Mouse (Mus musculus) urinary bladder, postnatal 36 days (tissue): ENCODE measurements at regions not wholly inside any gene's neighbourhood (a gene's known extent, or its start where the extent isn't known, plus 50 kb on each side); places are given as distances from the start of the nearest gene placed in this dataset.
"Not testable (repeated sequence)": the region's sequence is repeated elsewhere in the genome, so short reads cannot be mapped to it uniquely, and the experiment has no call there.

Experiments used
- DNase-seq, 2 experiments: peaks; one replicate each; pipeline ENCODE4 v3.0.0; 2022; ENCODE audit warnings: low spot score in 2 of 2, mixed read lengths in 1 of 2

DNA sequence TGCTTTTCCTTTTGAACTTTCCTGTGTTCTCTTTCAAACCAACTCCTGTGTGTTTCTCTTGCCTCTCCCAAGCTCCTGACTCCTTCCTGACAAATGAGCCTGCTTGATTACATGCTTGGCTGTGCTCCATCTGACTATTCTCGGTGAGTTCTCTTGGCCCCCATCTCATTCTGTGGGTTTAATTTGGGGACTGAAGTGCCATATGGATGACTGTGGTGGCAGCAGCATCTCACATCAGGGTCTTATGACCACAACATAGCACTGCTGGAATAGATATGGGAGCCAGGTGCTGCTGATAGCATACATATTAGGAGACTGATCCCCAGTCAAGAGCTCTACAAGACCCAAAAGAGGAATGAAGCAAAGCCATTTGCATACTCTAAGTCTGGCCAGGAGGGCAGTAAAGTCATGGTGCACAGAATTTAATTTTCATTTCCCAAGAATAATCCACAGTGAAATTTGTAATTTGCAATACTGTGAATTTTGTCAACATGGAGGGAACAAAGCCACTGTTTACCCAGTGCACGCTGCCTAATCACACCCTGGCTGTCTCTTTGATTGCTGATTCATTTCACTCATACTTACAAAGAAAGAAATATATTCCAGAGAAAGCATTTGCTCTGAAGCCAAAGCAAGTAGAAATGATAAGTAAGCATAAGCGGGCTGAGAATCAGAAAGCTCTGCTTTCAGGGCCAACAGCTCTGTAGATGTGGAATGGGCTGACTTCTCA, 1478.4 kb upstream of the Gm7489 start:
- no peak for DNase-seq

DNA sequence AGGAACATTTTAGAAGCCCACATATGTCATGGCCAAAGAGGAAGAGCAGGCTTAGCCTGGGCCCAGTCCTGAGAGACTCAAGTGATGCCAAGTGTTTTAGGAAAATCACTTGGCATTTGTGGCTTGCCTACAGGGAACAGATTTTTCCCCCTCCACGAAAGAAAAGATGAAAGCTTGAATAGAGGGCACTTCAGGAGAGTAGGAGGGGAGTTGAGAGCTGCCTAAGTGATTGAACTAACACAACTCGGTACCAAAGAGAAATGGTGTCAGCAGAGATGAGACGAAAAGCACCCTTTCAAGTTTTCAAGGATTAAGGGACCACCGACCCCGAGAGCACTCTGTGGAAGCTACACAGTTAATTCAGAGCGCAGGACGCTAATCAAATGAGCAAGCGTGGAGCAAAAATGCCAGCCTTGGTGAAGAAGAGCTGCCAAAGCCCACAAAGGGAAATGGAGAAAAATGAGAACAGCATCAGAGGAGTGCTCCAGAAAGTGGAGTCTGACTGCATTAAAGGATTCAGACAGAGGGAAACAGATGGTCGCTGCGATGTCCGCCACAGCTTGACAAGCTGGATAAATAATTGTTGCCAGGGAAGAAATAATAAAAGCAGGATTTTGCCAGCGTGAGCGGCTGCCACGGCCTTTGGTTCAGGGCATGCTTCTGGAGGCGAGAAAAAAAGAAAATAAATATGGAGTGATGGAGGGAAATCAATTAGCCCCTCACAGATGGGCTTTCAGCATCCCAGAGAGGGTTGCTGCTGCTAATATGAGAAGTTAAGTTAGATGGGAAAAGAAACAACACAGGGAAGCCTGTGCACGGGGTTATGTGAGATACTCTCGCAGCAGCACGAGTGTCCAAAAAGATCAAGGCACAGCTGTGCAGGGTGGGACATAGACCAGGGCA, 1471.6 kb upstream of the Gm7489 start:
- no peak for DNase-seq

DNA sequence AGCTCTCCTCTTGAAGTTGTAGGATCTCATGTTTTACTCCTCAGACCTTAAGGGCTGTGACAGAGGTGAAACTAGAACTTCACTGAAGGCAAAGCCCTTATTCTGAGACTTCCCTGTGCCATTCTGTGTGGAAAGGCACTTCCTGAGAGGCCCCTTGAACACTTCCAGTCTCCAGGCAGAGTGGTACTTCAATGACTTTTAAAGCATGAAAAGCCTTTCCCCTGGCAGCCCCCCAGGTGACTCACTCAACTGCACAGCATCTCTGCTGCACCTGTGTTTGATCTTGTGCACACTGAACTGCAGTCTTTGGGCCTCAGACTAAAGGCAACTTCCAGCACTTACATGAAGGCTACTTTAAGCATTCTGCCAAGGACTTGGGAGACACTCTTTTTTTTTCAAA, 1458.7 kb upstream of the Gm7489 start:
- no peak for DNase-seq

DNA sequence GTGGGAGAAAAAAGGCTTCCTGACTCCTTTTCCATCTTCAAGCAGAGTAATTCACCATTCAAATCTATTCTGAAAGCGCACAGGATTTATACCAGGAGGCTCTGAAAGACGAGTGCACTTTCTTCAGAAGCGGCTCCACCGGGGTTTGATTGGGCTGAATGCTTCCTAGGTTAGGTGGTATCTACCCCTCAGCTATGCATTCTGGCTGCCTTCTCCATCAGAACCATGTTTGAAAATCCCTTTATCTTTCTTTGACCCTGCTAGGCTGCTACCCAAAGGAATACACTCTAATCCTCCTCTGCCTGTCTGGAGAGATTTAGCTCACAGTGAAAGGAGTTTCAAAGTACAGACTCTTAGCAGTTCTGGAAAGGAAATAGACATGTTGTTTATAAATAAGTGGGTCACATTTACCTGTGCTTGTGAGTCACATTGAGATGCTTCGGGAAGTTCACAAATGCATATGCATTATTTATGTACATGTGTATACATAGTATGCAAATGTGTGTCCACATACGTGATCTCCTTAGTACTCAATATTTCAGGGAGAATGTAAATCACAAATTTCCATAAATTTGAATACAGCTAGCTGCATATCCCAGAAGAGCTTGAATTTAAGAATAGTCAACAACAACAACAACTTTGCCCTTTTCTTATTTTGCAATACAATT, 1454.1 kb upstream of the Gm7489 start:
- no peak for DNase-seq

DNA sequence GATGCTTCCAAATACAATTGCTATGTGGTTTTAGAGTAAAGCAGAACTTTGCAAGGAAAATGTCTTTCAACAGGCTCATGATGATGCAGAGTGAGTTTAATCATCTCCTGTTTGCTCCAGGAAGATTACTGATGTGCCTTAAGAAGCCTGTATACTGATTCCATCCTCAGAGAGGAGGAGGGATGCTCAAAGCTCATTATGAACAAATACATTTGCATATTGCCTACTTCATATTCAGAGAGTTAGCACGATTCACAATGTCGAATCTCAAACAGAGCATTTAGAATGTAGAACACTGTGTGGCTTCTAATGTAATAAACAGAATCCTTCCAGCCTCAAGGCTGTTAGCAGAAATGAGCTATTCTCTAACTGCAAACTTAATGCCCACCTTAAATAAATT, 1451.1 kb upstream of the Gm7489 start:
- DNase-seq = no peak

DNA sequence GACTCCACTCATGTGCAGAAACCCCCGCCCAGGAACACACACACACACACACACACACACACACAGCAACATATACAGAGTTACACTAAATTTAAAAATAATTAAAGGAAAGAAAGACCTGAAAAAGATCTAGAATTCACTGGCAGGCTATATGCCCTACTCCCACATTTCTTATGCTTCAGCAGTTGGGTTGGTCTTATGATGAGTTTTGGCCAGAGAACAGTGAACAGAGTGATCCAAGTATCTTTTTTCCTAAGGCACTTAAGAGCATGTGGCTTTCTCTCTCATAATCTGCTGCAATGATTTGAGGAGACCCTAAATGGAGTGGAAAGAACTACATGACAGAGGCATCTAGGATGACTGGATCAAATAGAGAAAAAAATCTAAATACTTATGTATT, 1446.3 kb upstream of the Gm7489 start:
- no peak for DNase-seq

DNA sequence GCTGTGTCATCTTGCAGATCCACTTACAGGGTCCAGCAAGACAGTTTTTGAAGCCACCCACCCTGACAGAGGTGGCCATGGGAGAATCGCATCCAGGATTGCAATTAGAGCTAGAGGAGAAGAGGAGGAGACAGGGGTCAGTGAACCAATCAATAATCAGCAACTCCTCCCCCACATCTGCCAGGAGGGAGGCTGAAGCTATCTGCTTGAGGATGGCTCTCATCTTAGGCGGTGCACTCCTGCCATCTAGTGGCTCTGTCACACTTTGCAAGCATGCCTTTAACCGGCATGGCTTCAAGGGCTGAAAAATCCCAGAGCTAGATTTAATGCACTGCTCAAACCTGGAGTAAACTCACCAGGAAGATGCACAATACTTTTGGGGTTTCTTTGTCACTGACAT, 1425.9 kb upstream of the Gm7489 start:
- peak; percentile 60 for DNase-seq

DNA sequence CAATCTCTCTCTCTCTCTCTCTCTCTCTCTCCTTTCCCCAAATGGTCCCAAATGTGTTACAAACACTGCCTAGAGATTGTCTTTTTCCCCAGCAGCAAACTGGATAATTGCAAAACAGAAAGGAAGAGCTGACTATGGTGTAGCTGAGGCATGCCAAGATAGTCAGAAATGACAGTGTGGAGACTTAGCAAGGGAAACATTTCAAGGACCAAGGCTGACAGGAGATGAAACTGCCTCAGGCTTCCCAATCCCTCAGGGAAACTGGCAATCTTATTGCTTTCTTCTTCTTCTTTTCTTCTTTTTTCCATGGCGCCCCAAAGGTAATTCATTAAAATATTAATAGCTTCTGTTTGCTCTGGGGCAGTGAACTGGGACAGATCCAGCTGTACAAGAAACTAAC, 1425.4 kb upstream of the Gm7489 start:
- no peak for DNase-seq

DNA sequence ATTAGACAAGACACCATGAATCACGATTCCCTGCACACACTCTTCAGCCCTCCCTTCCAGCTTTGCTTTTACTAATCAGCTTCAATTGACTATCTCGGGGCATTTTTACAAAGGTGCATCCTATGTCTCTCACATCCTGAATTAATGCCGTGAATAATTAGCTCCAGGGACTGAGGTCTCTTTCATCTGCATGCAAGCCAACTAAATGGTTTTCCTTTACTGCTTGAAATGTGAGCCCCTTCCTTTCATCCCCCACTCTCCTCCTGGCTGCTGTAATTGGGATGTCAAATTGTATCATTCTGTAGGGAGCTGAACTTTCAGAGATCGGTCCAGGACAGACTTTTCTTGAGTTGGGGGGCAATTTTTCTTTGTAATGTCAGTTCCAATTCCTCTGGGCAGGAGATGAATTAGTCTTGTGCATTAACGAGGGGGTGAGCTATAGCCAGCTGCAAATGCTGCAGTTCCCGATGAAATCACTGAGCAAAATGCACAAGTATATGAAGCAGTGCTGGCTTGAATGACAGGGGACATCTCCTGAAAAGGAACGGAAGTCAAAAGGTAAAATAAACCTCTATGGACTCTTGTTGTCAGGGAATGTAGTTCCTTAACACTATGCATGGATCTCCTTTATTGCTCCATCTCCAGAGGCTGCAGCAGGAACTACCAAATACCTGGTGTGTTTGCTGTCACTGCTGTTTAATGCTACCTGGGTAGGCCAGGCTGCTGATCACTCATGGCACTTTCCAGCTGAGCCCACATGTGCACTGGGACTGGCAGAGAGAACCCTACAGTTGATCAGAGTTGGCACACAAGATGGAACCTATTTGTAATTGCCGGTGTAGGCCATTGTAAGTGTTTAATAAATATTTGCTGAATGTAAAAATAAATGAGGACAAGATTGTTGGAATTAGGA, 1420.2 kb upstream of the Gm7489 start:
- DNase-seq = no peak

DNA sequence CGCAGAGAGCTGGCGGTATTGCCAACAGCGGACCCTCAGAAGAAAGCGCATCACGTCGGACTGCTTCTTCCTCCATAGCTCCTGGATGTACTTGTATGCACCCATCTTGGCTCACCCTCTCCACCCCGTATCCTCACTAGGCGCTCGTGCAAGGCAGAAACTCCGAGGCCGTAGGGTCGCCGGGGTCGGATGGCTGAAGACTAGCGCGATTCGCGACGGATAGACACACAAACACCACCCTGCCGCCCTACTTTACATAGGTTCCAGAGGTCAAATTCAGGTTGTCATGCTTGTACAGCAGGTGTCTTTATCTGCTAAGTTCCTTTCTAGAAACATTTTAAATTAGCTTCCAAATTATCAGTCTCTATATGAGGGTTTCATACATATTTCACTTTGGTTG, 1406.6 kb upstream of the Gm7489 start:
- DNase-seq = not testable (repeated sequence)

DNA sequence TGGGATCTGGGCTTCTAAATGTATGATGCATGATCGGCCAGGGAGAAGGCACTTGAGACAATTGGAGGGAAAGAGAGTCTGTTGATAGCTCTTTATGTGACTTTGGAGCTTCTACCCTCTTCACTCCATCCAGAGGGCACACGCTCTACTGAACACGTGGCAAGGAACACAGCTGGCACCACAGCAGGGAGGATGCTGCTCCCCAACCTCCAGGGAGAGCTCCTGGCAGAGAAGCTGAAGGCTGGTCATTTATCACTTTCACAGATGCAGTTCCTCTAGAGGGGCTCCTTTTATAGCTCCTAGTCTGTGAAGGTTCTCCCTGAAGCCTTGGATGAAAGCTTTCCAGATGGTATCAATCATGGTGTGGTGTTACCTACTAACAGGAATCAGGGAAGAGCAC, 1403.9 kb upstream of the Gm7489 start:
- no peak for DNase-seq

DNA sequence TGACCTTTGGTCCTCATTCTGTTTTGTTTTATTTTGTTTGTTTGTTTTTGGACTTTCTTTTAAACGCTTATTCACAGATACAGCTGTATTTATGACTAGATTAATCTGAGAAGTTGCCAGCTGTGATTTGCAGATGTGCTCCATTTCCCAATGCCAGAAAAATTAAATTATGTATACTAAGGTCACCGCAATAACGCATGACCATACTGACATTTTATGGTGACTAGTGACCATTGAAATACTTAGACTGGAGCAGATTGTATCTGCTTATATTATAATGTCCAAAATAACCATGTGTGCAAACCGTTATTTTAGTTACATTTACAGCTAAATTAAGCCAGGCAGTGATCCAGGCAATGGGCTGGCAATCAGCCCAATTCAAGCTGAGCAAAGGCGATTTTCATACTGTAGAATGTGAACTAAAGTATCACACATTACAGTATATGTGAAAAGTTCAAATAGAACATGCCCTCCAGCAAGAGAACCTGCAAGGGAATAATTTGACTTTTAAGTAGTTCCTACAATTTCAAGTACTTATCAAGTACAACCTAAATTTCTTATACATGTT, 1401.0 kb upstream of the Gm7489 start:
- DNase-seq = no peak

DNA sequence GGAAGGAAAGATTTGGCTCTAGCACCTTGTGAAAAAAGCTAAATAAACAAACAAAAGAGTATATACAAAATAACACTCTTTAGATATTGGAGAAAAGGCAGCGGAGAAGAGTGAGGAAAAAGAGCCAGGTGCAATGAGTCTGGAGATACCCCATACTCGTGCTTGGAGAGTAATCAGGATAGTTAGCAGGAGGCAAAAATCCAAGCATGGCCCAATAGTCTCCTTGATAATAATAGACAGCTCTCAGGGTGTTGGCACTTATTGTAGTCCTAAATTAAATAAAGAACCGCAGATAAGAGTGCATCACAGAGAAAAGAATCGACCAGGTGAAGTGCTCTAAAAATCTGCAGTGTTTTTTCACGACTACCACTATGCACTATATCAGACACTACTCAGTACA, 1400.4 kb upstream of the Gm7489 start:
- no peak for DNase-seq

DNA sequence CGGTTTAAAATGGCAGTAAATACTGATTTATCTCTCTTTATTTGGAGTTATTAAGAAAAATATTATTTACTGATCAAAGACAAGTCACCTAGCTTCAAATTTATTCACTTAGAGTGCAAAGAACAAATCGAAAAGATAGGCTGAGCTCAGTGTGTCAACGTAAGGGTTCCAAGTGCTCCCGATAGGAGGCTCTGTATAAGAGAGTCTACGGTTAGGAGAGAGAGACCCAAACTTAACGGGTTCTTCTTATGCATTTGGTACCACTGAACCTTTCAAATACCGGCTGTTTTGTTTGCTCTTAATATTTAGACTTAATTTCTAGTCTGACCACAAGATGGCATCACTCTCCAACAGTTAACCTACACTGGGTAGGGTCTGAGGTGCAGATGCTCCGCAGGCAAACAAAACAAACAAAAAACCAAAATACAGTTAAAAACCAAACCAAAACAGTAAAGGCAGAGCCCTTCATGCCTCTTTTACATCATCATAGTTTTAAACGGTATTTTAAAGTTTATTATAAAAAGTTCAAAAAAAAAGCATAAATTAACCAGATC, 1379.4 kb upstream of the Gm7489 start:
- no peak for DNase-seq

DNA sequence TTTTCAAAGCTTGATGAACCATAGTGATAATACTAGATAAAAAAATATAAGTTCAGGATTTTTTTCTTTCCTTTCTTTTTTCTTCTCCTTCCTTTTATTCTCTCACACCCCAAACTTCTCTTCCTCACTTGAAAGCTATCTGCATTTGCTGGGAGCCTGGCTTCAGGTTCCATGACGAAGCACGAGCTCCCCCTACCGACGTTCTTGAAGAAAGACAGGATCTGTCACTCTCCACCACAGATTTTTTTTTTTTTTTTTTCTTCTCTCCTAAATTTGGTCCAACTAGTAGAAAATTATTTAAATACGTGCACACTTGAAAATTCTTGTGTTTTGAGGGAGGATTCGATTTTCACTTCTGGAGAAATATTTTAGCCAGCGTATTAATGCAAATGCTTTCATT, 1377.8 kb upstream of the Gm7489 start:
- peak in 1 of 2 experiments; percentile 14 for DNase-seq

DNA sequence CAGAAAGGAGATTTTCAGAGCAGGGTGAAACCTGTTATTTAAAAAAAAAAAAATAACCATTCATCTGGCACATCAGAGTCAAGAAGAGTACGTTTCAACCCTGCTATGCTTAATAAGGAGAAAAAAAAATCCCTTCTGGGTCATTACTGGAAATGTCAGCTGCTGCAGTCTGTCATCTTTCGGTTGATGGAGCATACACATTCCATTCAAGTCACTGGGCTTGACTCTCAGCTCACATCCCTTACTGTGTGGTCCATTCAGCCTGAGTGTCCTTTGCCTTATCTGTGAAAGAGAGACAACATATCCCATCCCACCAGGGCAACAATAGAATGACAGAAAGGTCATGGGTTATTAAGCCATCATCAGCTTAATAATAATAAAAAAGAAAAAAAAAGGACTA, 1376.1 kb upstream of the Gm7489 start:
- no peak for DNase-seq

DNA sequence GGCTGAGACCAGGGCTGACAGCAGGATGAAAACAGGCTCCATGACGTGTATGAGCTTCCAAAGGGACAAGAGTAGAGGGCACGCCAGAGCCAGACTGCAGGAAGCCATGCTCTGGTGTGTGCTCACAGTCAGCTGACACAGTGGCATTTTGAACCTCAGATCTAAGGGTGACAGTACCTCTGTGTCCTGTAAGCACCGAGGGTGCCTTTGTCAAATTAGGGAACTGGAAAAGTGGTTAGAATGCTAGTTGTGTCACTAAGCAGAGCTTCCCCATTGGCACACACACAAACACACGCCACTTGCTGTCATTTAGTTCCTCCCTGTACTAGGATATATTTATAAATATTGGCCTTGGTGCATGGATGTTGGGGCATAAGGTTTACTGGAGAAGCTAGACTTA, 1374.6 kb upstream of the Gm7489 start:
- no peak for DNase-seq

DNA sequence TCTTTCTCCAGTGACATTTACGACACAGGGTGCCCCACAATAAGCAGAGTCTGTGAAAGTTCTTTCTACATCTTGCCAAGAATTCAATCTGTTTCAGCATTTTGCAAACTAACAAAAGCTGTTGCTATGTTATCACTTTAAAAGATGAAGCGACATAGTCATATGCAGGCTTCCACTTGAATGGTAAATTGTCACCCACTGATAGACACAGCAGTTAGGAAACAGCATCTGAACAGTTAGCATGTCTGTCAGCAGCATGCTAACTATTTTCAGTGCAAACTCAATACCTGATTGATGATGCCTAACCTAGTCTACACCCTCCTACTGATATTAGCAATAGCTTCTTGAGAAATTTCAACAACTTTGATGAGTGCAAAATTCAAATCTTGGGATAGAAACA, 1348.1 kb upstream of the Gm7489 start:
- no peak for DNase-seq

DNA sequence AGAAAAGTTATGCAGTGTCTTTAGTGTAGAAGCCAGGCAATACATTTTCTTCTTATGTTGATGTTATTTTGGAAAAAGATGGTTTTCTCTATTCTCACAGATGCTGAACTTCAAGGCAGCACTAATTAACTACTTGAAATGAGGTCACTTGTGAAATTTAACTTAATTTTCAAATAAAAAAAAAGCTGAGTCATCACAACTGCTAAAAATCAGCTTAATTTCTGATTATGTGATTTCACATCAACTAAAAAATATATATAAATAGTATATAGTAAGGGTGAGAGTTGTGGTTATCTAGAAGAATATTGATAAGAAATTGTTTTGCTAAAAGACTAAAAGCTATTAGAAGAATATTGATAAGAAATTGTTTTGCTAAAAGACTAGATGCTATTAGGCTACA, 1326.0 kb upstream of the Gm7489 start:
- no peak for DNase-seq

DNA sequence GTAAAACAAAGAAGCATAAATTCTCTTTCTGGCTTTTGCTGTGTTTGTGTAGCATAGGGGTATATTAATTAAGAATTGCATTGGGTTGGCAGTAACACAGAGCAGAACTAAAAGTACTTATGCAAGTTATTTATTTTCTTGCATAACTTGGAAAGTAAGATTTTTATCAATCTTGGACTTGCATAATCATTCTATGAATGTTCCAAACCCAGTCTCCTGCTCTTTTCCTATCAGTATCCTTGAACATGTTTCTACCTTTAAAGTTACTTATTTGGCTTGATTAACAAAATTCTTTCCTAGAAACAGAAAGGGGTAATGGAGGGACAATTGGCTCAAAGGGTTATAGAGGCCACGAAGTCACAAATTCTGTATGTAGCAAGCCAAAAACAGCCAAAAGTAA, 1320.6 kb upstream of the Gm7489 start:
- no peak for DNase-seq

DNA sequence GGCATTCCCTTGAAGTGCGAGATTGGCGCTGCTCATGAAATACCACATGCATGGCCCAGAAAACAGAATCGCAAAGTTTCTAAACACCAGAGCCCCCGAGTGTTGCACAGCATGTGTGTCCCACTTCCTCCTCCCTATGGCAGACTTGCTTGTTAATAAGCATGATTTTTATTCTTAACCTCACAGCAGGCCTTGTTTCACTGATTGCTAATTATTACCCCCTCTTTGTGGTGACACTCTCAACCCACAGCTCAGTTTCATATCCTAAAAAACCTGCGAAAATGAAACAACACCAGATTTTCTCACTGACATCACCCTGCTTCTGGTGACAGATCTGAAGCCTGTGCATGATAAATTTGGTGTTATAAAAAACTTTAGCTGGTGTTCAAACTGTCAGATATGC, 1319.3 kb upstream of the Gm7489 start:
- DNase-seq = no peak
